Mouse (Mus musculus) midbrain, embryonic 12.5 days (tissue): ENCODE measurements at regions not wholly inside any gene's neighbourhood (a gene's known extent, or its start where the extent isn't known, plus 50 kb on each side); places are given as distances from the start of the nearest gene placed in this dataset.

Experiments
- ATAC-seq: fragments of 200-750 bp; cut with Nextera tagmentation; 2 replicates; pipeline ENCODE4 v1.8.0; 2017; ENCODE audit warnings: low read depth, moderate TSS enrichment, moderate library complexity; ENCODE audit not compliant: low FRiP score
- H3K27ac ChIP-seq: fragments of 300-500 bp; sonication (generic); replicated peaks from 2 replicates; pipeline ENCODE4 v1.5.1; 2016; ENCODE audit warnings: mild to moderate bottlenecking
- H3K27me3 ChIP-seq: fragments of 300-500 bp; sonication (generic); 2 replicates; pipeline ENCODE4 v1.6.1; 2016; ENCODE audit warnings: mild to moderate bottlenecking
- H3K36me3 ChIP-seq: fragments of 300-500 bp; sonication (generic); 2 replicates; pipeline ENCODE4 v1.6.1; 2016
- H3K4me1 ChIP-seq: fragments of 300-500 bp; sonication (generic); 2 replicates; pipeline ENCODE4 v1.6.1; 2016
- H3K4me2 ChIP-seq: fragments of 300-500 bp; sonication (generic); replicated peaks from 2 replicates; pipeline ENCODE4 v1.6.1; 2016; ENCODE audit warnings: mild to moderate bottlenecking, moderate library complexity
- H3K4me3 ChIP-seq: fragments of 300-500 bp; sonication (generic); 2 replicates; pipeline ENCODE4 v1.5.1; 2016; ENCODE audit warnings: mild to moderate bottlenecking
- H3K9ac ChIP-seq: fragments of 300-500 bp; sonication (generic); replicated peaks from 2 replicates; pipeline ENCODE4 v1.6.1; 2016; ENCODE audit warnings: mild to moderate bottlenecking, moderate library complexity
- H3K9me3 ChIP-seq: fragments of 300-500 bp; sonication (generic); 2 replicates; pipeline ENCODE4 v1.6.1; 2016; ENCODE audit warnings: mild to moderate bottlenecking
- whole genome bisulfite sequencing: fragments of 180-500 bp; shearing (Covaris S2); methylation state at CpG from one replicate; pipeline ENCODE4 v1.1.7; 2016; 5-methylcytosine and 5-hydroxymethylcytosine counted together

GRCm38 (mm10) chr6:16064691-16065090 lies 344.2 kb downstream of the Mdfic start:
- H3K27ac ChIP-seq, result no peak overlapping the region
- 0 out of 2 replicates have a peak, but pooled peaks have one; percentile 50 for ATAC-seq
- no peak overlapping the region for H3K9ac ChIP-seq
- 69% methylated on average over 8 of the region's 8 CpGs for WGBS
- H3K36me3 ChIP-seq, result no peaks in the 10 kb centered on the region
- no peaks in the 10 kb centered on the region for H3K9me3 ChIP-seq
- H3K4me1 ChIP-seq, result no peaks in the 10 kb centered on the region
- no peak overlapping the region for H3K4me2 ChIP-seq
- H3K4me3 ChIP-seq, result no peak overlapping the region
- no peaks in the 10 kb centered on the region for H3K27me3 ChIP-seq

- Histone ChIP-seq H3K4me2 (no peak overlapping the region), H3K9ac (no peak overlapping the region), H3K27me3 (no peaks in the 10 kb centered on the region), H3K4me1 (no peaks in the 10 kb centered on the region), H3K4me3 (no peak overlapping the region), H3K27ac (no peak overlapping the region), H3K36me3 (no peaks in the 10 kb centered on the region), H3K9me3 (no peaks in the 10 kb centered on the region)
- 90% methylated on average over 5 of the region's 5 CpGs for WGBS
- ATAC-seq, result no peak
These were observed 344.7 kb downstream of the Mdfic start for GRCm38 (mm10) chr6:16065121-16065520.

GRCm38 (mm10) chr6:16076266-16076665 lies 355.8 kb downstream of the Mdfic start:
- no peaks in the 10 kb centered on the region for H3K27me3 ChIP-seq
- 88% methylated on average over 2 of the region's 2 CpGs for WGBS
- ATAC-seq, result no peak

GRCm38 (mm10) chr6:16077195-16077810 lies 356.8 kb downstream of the Mdfic start:
- no peak overlapping the region for H3K9ac ChIP-seq
- H3K27ac ChIP-seq, result no peak overlapping the region
- H3K4me2 ChIP-seq, result no peak overlapping the region
- H3K36me3 ChIP-seq, result no peaks in the 10 kb centered on the region
- peak; percentile 74 for ATAC-seq
- 75% methylated on average over 4 of the region's 4 CpGs for WGBS
- H3K4me3 ChIP-seq, result no peak overlapping the region
- H3K27me3 ChIP-seq, result no peaks in the 10 kb centered on the region
- no peaks in the 10 kb centered on the region for H3K4me1 ChIP-seq
- no peaks in the 10 kb centered on the region for H3K9me3 ChIP-seq

More at GRCm38 (mm10) chr6:16076266-16076665, 355.8 kb downstream of the Mdfic start:
- Histone ChIP-seq H3K4me2 (no peak overlapping the region), H3K9ac (no peak overlapping the region), H3K36me3 (no peaks in the 10 kb centered on the region), H3K4me1 (no peaks in the 10 kb centered on the region), H3K4me3 (no peak overlapping the region), H3K27ac (no peak overlapping the region), H3K9me3 (no peaks in the 10 kb centered on the region)

- no peak overlapping the region for H3K4me3 ChIP-seq
- H3K36me3 ChIP-seq, result no peaks in the 10 kb centered on the region
- no peaks in the 10 kb centered on the region for H3K4me1 ChIP-seq
- H3K27me3 ChIP-seq, result no peaks in the 10 kb centered on the region
- H3K27ac ChIP-seq, result no peak overlapping the region
- no peak for ATAC-seq
- H3K4me2 ChIP-seq, result no peak overlapping the region
- H3K9me3 ChIP-seq, result no peaks in the 10 kb centered on the region
- H3K9ac ChIP-seq, result no peak overlapping the region
These were observed 357.5 kb downstream of the Mdfic start for GRCm38 (mm10) chr6:16077917-16078316.

GRCm38 (mm10) chr6:16086952-16087537 lies 366.6 kb downstream of the Mdfic start:
- 95% methylated on average over 7 of the region's 7 CpGs for WGBS
- H3K36me3 ChIP-seq, result no peaks in the 10 kb centered on the region
- H3K4me3 ChIP-seq, result no peak overlapping the region
- no peak for ATAC-seq
- H3K4me2 ChIP-seq, result no peak overlapping the region
- no peaks in the 10 kb centered on the region for H3K4me1 ChIP-seq
- H3K9me3 ChIP-seq, result no peaks in the 10 kb centered on the region
- no peaks in the 10 kb centered on the region for H3K27me3 ChIP-seq
- H3K9ac ChIP-seq, result no peak overlapping the region
- no peak overlapping the region for H3K27ac ChIP-seq

- no peaks in the 10 kb centered on the region for H3K9me3 ChIP-seq
- ATAC-seq, result no peak
These were observed 378.3 kb downstream of the Mdfic start for GRCm38 (mm10) chr6:16098761-16099160.

GRCm38 (mm10) chr6:16141009-16141408 lies 420.5 kb downstream of the Mdfic start:
- Histone ChIP-seq H3K4me3 (no peak overlapping the region), H3K27me3 (no peaks in the 10 kb centered on the region), H3K9me3 (no peaks in the 10 kb centered on the region), H3K27ac (no peak overlapping the region), H3K36me3 (no peaks in the 10 kb centered on the region), H3K9ac (no peak overlapping the region), H3K4me1 (no peaks in the 10 kb centered on the region), H3K4me2 (no peak overlapping the region)
- WGBS, result 66% methylated on average over 3 of the region's 3 CpGs
- ATAC-seq, result no peak

More at GRCm38 (mm10) chr6:16098761-16099160, 378.3 kb downstream of the Mdfic start:
- no peaks in the 10 kb centered on the region for H3K27me3 ChIP-seq
- no peak overlapping the region for H3K4me3 ChIP-seq
- no peak overlapping the region for H3K9ac ChIP-seq
- no peak overlapping the region for H3K4me2 ChIP-seq
- no peak overlapping the region for H3K27ac ChIP-seq
- H3K4me1 ChIP-seq, result no peaks in the 10 kb centered on the region
- H3K36me3 ChIP-seq, result no peaks in the 10 kb centered on the region

GRCm38 (mm10) chr6:16144538-16144937 lies 424.1 kb downstream of the Mdfic start:
- Histone ChIP-seq H3K4me2 (no peak overlapping the region), H3K4me3 (no peak overlapping the region), H3K36me3 (no peaks in the 10 kb centered on the region), H3K4me1 (0 out of 2 replicates have a peak, but pooled peaks cover 2% of the 10 kb centered on the region), H3K27ac (no peak overlapping the region), H3K9me3 (no peaks in the 10 kb centered on the region), H3K27me3 (no peaks in the 10 kb centered on the region), H3K9ac (no peak overlapping the region)
- 71% methylated on average over 6 of the region's 6 CpGs for WGBS
- no peak for ATAC-seq

GRCm38 (mm10) chr6:16150535-16150934 lies 430.1 kb downstream of the Mdfic start:
- Histone ChIP-seq H3K27me3 (no peaks in the 10 kb centered on the region), H3K4me1 (0 out of 2 replicates have a peak, but pooled peaks cover 2% of the 10 kb centered on the region), H3K9me3 (no peaks in the 10 kb centered on the region), H3K36me3 (no peaks in the 10 kb centered on the region), H3K4me2 (no peak overlapping the region), H3K27ac (no peak overlapping the region), H3K4me3 (no peak overlapping the region), H3K9ac (no peak overlapping the region)
- WGBS, result 84% methylated on average over 3 of the region's 3 CpGs
- no peak for ATAC-seq

- no peak overlapping the region for H3K4me3 ChIP-seq
- no peaks in the 10 kb centered on the region for H3K27me3 ChIP-seq
- no peaks in the 10 kb centered on the region for H3K36me3 ChIP-seq
- no peak overlapping the region for H3K27ac ChIP-seq
- H3K4me2 ChIP-seq, result no peak overlapping the region
- no peaks in the 10 kb centered on the region for H3K9me3 ChIP-seq
- ATAC-seq, result no peak
- 0 out of 2 replicates have a peak, but pooled peaks cover 2% of the 10 kb centered on the region for H3K4me1 ChIP-seq
- no peak overlapping the region for H3K9ac ChIP-seq
These were observed 431.0 kb downstream of the Mdfic start for GRCm38 (mm10) chr6:16151478-16151877.

- WGBS, result 66% methylated on average over 6 of the region's 6 CpGs
- H3K4me2 ChIP-seq, result no peak overlapping the region
- no peak overlapping the region for H3K9ac ChIP-seq
- H3K27ac ChIP-seq, result no peak overlapping the region
- H3K36me3 ChIP-seq, result no peaks in the 10 kb centered on the region
- no peak overlapping the region for H3K4me3 ChIP-seq
- 0 out of 2 replicates have a peak, but pooled peaks cover 2% of the 10 kb centered on the region for H3K4me1 ChIP-seq
- H3K9me3 ChIP-seq, result no peaks in the 10 kb centered on the region
- ATAC-seq, result no peak
- H3K27me3 ChIP-seq, result no peaks in the 10 kb centered on the region
These were observed 432.2 kb downstream of the Mdfic start for GRCm38 (mm10) chr6:16152691-16153090.

- Histone ChIP-seq H3K36me3 (no peaks in the 10 kb centered on the region), H3K27ac (no peak overlapping the region), H3K9ac (no peak overlapping the region), H3K9me3 (no peaks in the 10 kb centered on the region), H3K27me3 (no peaks in the 10 kb centered on the region), H3K4me1 (no peaks in the 10 kb centered on the region), H3K4me3 (no peak overlapping the region), H3K4me2 (no peak overlapping the region)
- no peak for ATAC-seq
- 95% methylated on average over 2 of the region's 2 CpGs for WGBS
These were observed 444.6 kb downstream of the Mdfic start for GRCm38 (mm10) chr6:16165012-16165411.
